In the genomic region with DNA sequence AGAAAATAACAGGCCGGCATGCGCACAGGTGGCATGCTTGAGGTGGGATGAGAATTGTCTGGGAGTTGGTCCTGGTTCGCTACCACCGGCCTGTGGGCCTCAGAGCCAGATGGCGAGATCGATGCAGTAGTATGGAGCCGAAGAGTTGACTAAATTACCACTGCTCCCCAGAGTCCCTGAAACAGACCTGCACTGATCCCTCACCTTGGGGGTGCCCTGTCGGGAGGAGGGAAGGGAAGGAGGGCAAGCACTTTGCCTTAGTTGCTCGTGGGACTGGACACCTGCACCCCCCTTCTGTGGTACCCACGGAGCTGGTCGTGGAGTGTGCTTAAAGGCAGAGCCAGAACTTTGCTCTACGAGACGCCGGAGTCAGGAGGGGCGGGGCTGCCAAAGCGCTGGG, we compare ENCODE assay signal across 23 mouse cellular contexts. TPM values are rescaled to one million over a fixed set of nuclear protein-coding genes. Genes with fewer than 3 reads are reported as not detected.
ATAC-seq lines count a peak whose summit lies in the region.
"Not testable (repeated sequence)": the region's sequence is repeated elsewhere in the genome, so short reads cannot be mapped to it uniquely, and the experiment has no call there.
"Had no signal": no experiment of that assay in that cellular context is flagged by ENCODE, and none has a peak within 500 bp of the region (broad histone marks: within the 10 kb centered on the region; RNA-seq: fewer than 3 reads in every experiment).

No protein-coding gene starts in this region.

- ATAC-seq in erythroid progenitor cell, adult 5-6 weeks (replicated peaks; ENCODE audit: low FRiP score, poor library complexity, severe bottlenecking), result peak; percentile 88
- ATAC-seq in frontal cortex, adult (ENCODE audit: low TSS enrichment), result peak; percentile 16; the same call in 1 of the 2 replicates
- ATAC-seq in hematopoietic stem cell, adult 5-6 weeks (replicated peaks in 1 of 2; ENCODE audit: insufficient read depth in 1 of 2, low FRiP score in 2 of 2, low TSS enrichment in 1 of 2, low read depth in 1 of 2, poor library complexity in 2 of 2, severe bottlenecking in 2 of 2), result peak; percentile 42 to 53; a peak in 3 of 4 replicates
- peak; percentile 66; the same call in 1 of the 2 replicates for ATAC-seq in kidney, embryonic 14.5 days (ENCODE audit: low FRiP score, low TSS enrichment)
- peak; percentile 37; the same call in 1 of the 2 replicates for ATAC-seq in liver, embryonic 12.5 days
- ATAC-seq in megakaryocyte, adult 5-6 weeks (ENCODE audit: poor library complexity, severe bottlenecking), result peak; percentile 57
- ATAC-seq in monocyte, adult 5-6 weeks (replicated peaks; ENCODE audit: insufficient number of reproducible peaks, low FRiP score, low TSS enrichment, poor library complexity, severe bottlenecking), result peak; percentile 71

- H3K9ac ChIP-seq in kidney, embryonic 14.5 days (ENCODE audit: low read depth, low read length); liver, embryonic 12.5 days: not testable (repeated sequence)

- not testable (repeated sequence) for H3K36me3 ChIP-seq in kidney, embryonic 14.5 days (ENCODE audit: control insufficient read depth, insufficient read depth, low read length); liver, embryonic 12.5 days

- not testable (repeated sequence) for H3K4me2 ChIP-seq in kidney, embryonic 14.5 days (replicated peaks; ENCODE audit: low read depth, low read length); liver, embryonic 12.5 days

- WGBS in kidney, embryonic 14.5 days, result 88% methylated on average over 12 of the region's 16 CpGs
- WGBS in liver, embryonic 12.5 days (ENCODE audit: insufficient replicate concordance), result 76% methylated on average over 14 of the region's 16 CpGs

- H3K27ac ChIP-seq in kidney, embryonic 14.5 days (ENCODE audit: low read depth, low read length); liver, embryonic 12.5 days: not testable (repeated sequence)

- not testable (repeated sequence) for H3K4me3 ChIP-seq in kidney, embryonic 14.5 days (ENCODE audit: low read length); liver, embryonic 12.5 days

- not testable (repeated sequence) for H3K4me1 ChIP-seq in kidney, embryonic 14.5 days (ENCODE audit: control insufficient read depth, insufficient read depth, low read length); liver, embryonic 12.5 days

- not testable (repeated sequence) for H3K27me3 ChIP-seq in kidney, embryonic 14.5 days (ENCODE audit: control insufficient read depth, insufficient read depth, low read length); liver, embryonic 12.5 days (replicated peaks)

- not testable (repeated sequence) for H3K9me3 ChIP-seq in kidney, embryonic 14.5 days (ENCODE audit: control insufficient read depth, low read length)
- H3K9me3 ChIP-seq in liver, embryonic 12.5 days (replicated peaks), result peaks cover 25% of the 10 kb centered on the region

RNA-seq across cellular contexts. Expression of a gene that starts 21.3 kb away (rescaled TPM):
- not detected in 2 replicates for total RNA-seq in erythroid progenitor cell, adult 5-6 weeks (2015; ENCODE audit: low replicate concordance)
- total RNA-seq in erythroid progenitor cell, adult 5-6 weeks (2017; ENCODE audit: low replicate concordance), result not detected in 2 replicates
- total RNA-seq in hematopoietic stem cell, adult 5-6 weeks (2017), result not detected in 2 replicates
- not detected in 2 replicates for polyA plus RNA-seq in kidney, embryonic 14.5 days (2014; fragmentation: Nextera tagmentation; extraction: Ambion mirVana)
- polyA plus RNA-seq in liver, embryonic 12.5 days (2016; fragmentation: Nextera tagmentation; extraction: Ambion mirVana), result not detected in 2 replicates
- not detected in 2 replicates for total RNA-seq in megakaryocyte, adult 5-6 weeks (2015)
- total RNA-seq in megakaryocyte, adult 5-6 weeks (2017), result not detected in 2 replicates
- total RNA-seq in monocyte, adult 5-6 weeks (2017), result not detected in 3 replicates
- total RNA-seq: adrenal gland, postnatal 25 days; gastrocnemius, postnatal 10 days; heart, postnatal 36 days; layer of hippocampus, postnatal 10 days; left cerebral cortex, adult 2 months; left cerebral cortex, postnatal 36 days had no signal
- polyA plus RNA-seq: brain, embryonic 14.5 days; embryonic facial prominence, embryonic 15.5 days; forebrain, embryonic 10.5 days; heart, embryonic 11.5 days; hindbrain, embryonic 16.5 days; lung, embryonic 15.5 days; midbrain, embryonic 14.5 days; neural tube, embryonic 13.5 days; spleen, adult 2 months had no signal

RNA-seq across cellular contexts. Expression of a gene that starts 27.3 kb away (rescaled TPM):
- not detected in 2 replicates for total RNA-seq in erythroid progenitor cell, adult 5-6 weeks (2015; ENCODE audit: low replicate concordance)
- total RNA-seq in erythroid progenitor cell, adult 5-6 weeks (2017; ENCODE audit: low replicate concordance), result not detected in 2 replicates
- not detected in 2 replicates for total RNA-seq in hematopoietic stem cell, adult 5-6 weeks (2017)
- polyA plus RNA-seq in kidney, embryonic 14.5 days (2014; fragmentation: Nextera tagmentation; extraction: Ambion mirVana), result not detected in 2 replicates
- not detected in 2 replicates for polyA plus RNA-seq in liver, embryonic 12.5 days (2016; fragmentation: Nextera tagmentation; extraction: Ambion mirVana)
- not detected in 2 replicates for total RNA-seq in megakaryocyte, adult 5-6 weeks (2015)
- not detected in 2 replicates for total RNA-seq in megakaryocyte, adult 5-6 weeks (2017)
- not detected in 3 replicates for total RNA-seq in monocyte, adult 5-6 weeks (2017)
- total RNA-seq: adrenal gland, postnatal 25 days; ES-E14; gastrocnemius, postnatal 10 days; heart, postnatal 36 days; layer of hippocampus, postnatal 10 days; left cerebral cortex, adult 2 months; left cerebral cortex, postnatal 36 days had no signal
- polyA plus RNA-seq: brain, embryonic 14.5 days; embryonic facial prominence, embryonic 15.5 days; forebrain, embryonic 10.5 days; heart, embryonic 11.5 days; hindbrain, embryonic 16.5 days; lung, embryonic 15.5 days; midbrain, embryonic 14.5 days; neural tube, embryonic 13.5 days; spleen, adult 2 months had no signal

Comparison
In these comparisons a context has a peak if more than half of its experiments do, and no peak if none do; other contexts are left out.
1. ATAC-seq: peak in every context shown above with its lines; median percentile 88 in erythroid progenitor cell, adult 5-6 weeks; 71 in monocyte, adult 5-6 weeks; 66 in kidney, embryonic 14.5 days; 57 in megakaryocyte, adult 5-6 weeks; 48 in hematopoietic stem cell, adult 5-6 weeks; 37 in liver, embryonic 12.5 days; 16 in frontal cortex, adult.